Mouse (Mus musculus): ENCODE measurements around the gene Sf3b3.
"Not testable (repeated sequence)": the region's sequence is repeated elsewhere in the genome, so short reads cannot be mapped to it uniquely, and the experiment has no call there.

The Sf3b3 gene

GRCm38 (mm10) chr8:110804825-110805514 is 41.6 kb downstream of the Sf3b3 start:
- DNase-seq, result no peak

GRCm38 (mm10) chr8:110803856-110804255 is 42.7 kb downstream of the Sf3b3 start:
- DNase-seq, result no peak

GRCm38 (mm10) chr8:110802988-110803387 is 43.6 kb downstream of the Sf3b3 start:
- no peak for DNase-seq

DNA sequence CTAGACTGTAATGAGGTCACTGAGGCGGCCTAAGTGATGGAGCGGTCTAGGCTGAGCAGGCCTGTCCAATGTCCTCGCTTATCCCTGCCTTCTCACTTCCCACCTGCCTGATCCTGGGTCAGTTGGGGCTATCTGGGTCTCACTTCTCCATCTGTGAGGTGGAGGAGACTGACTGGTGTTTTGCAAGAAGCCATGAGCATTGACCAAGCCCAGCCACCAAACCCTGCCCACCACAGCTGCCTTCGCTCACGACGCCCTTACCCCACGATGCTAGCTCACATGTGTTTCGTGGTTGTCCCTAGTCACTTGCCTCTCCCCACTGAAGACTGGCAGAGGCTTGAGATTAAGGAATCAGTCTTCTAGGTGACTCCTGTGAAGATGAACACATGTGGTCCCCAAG is 49.5 kb downstream of the Sf3b3 start:
- no peak for DNase-seq

- DNase-seq, result no peak
These were observed 52.1 kb downstream of the Sf3b3 start for GRCm38 (mm10) chr8:110794363-110794965.

- DNase-seq, result no peak
These were observed 52.7 kb downstream of the Sf3b3 start for GRCm38 (mm10) chr8:110793936-110794335.

DNA sequence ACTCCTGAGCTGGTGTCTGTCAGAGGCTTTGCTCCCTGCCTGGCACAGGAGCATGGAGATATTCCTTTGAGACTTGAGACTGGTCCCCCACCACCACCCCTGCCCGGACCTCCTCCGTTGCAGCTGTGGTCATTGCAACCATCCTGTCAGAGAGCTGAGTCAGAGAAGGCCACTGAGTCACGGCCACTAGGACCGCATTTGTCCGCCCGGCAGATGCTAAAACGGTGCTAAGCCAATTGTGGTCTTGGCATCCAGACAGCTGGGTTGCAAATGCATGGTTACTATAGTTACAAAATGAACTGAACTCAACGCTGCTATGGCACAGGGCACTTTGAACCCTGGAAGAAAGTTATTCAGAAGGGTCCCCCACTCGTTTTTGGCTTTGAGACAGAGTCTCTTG is 53.1 kb downstream of the Sf3b3 start:
- no peak for DNase-seq

DNA sequence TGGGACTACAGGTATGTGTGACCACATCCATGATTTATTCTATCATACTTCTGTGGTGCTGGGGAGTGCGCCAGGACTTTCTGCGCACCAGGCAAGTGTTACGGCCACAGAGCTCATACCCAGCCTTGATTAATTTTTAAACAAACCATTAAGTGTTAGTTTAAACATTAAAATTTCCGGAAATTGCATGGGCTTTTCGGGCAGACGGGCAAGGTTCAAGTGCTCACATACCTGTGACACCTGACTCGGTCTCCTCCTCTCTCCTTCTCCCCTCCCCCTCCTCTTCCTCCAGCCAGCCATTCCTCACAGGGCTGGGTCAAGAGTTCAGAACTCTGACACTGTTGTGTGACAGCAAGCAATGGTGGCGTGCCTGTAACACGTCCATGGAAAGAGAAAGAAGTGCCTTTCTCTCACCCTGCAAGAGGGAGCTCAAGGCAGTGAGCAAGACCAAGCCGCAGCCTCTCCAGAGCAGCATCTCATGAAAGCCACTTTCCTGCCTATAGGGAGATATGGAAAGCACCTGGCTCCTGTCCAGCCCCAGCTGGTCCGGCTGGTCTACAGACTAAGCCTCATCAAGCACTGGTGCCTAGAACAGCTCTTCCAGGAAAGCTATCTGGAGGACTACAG is 53.9 kb downstream of the Sf3b3 start:
- DNase-seq, result peak; percentile 6 to 21

DNA sequence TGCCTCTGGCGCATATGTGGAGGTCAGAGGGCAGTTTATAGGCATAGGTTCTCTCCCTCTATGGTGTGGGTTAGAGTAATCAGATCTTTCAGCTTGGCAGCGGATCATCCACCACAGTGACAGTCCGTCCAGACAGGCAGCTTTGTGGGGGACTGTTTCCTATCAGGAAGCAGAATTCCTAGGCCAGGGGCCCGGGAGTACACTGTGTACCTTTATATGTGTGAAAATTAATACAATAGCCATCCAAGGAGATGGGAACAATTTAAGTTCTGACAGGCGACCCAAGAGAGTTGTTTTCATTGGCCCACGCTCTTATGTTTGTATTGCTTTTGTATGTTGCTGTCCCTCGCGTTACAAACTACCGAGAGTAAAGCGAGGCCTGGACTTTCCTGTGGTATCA is 55.4 kb downstream of the Sf3b3 start:
- DNase-seq, result no peak

DNA sequence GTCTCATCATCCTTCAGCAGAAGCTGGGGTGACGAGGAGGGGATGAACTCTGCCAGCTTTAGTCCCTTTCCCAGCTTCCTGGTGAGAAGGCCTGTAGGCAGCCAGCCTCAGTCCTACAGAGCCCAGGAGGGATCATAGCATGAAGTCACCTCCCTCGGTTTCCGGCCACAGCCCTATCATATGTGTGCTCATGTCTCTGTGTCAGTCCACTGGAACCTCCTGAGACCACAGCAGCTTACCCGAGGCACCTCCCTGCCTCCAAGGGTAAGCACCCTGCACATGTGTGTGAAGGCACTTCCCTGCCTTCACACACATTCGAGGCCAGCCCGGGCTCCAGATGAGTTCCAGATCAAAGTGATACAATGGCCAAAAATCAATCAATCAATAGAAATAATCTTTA is 56.3 kb downstream of the Sf3b3 start:
- DNase-seq, result no peak

DNA sequence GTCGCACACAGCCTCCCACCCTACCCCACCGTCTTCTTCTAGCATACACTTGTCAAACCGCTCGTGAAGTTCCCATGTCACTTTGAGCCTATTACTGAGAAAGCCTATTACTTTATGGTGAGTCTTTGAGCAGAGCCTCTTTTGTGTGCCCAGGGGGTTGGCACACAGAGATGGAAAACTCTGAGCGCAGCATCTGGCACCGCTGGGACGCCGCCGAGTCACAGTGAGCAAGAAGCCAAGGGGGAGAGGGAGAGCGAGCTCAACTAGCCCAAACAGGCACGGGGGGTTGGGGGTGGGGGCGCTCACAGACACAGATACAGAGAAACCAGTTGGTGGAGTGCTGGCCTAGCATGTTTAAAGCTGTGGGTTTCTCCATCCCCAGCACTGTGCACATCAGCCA is 57.0 kb downstream of the Sf3b3 start:
- no peak for DNase-seq

- DNase-seq, result no peak
These were observed 57.6 kb downstream of the Sf3b3 start for GRCm38 (mm10) chr8:110788981-110789380.

- no peak for DNase-seq
These were observed 59.1 kb downstream of the Sf3b3 start for GRCm38 (mm10) chr8:110787411-110787954.

GRCm38 (mm10) chr8:110786934-110787333 is 59.7 kb downstream of the Sf3b3 start:
- DNase-seq, result no peak

DNA sequence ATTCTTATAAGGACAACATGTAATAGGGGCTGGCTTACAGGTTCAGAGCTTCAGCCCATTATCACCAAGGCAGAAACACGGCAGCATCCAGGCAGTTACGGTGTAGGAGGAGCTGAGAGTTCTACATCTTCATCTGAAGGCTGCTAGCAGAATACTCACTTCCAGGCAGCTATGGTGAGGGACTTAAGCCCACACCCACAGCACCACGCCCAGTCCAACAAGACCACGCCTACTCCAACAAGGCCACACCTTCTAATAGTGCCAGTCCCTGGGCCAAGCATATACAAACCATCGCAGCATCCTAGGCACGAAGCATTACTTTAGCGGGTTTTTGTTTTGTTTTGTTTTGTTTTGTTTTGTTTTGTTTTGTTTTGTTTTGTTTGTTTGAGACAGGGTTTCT is 60.1 kb downstream of the Sf3b3 start:
- not testable (repeated sequence) for DNase-seq

GRCm38 (mm10) chr8:110785366-110785765 is 61.2 kb downstream of the Sf3b3 start:
- DNase-seq, result no peak

- DNase-seq, result no peak
These were observed 66.5 kb downstream of the Sf3b3 start for GRCm38 (mm10) chr8:110779924-110780718.

- DNase-seq, result no peak
These were observed 70.3 kb downstream of the Sf3b3 start for GRCm38 (mm10) chr8:110776335-110776734.

DNA sequence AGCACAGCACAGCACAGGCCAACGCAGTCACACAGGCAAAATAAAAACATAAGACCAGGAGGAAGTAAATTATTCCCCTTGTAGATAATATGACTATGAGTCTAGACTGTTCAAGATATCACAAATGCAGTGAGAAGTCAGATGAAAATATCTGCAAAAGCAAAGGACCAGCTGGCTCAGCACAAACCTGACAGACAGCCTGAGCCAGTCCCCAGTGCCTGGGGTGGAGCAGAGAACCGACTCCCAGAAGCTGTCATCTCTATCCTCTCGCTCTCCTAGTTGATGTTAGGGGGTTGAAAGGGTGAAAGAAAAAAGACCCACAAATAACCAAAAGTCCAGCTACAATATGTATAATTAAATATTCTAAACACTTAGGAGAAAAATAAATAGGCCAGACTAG is 70.9 kb downstream of the Sf3b3 start:
- no peak for DNase-seq

GRCm38 (mm10) chr8:110775316-110775715 is 71.3 kb downstream of the Sf3b3 start:
- no peak for DNase-seq

DNA sequence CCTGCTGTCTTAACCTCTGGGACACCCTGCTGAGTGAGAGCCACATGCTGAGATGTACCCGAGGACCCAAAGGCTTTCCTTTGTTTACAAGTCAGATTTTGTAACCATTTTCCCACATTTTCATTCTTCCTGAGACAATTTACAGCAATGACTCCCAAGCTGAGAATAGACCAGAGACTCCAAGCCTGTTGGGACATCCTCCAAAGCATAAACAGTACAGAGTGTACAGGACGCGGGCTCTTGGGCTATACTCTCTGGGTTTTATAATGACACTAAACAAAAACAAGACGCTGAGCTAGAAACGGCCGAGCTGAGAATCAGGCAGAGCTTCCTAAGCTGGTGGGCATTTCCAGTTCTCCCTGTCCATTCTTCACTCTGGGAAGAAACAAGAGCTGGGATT is 71.9 kb downstream of the Sf3b3 start:
- no peak for DNase-seq

DNA sequence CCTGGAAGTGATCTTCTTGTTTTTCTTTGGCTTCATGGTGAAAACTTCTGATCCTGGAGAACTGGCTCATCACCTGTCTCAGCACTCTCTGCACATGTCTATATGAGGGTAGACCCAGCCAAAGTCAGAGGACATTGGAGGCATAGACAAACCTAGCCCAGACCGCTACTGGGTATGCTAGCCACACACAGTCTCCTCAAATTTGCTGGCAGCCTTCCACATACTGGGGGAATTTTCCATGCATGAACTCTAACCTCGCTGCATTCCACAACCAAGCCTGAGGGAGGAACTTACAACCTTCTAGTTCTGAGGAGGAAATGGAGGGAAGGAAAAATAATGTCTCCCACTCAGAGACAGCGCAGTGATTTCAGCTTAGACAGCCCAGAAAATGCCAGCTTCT is 72.5 kb downstream of the Sf3b3 start:
- no peak for DNase-seq

DNA sequence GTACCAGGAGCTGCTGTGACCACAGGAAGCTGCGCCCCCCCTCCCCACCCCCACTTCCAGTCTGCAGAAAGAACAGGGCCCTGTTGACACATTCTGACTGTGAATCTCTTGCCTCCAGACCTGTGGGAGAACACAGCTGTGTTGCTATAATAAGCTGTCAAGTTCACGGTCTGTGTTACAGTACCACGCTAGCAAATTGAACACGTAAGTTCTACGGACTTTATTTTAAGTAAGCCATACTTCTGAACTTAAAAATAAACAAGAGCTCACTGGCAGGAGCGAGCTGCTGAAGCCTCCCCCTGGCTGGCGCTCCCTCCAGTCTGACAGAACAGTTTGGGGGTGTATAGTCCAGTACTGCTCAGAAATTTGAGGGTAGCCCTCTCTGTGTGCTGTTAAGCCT is 74.1 kb downstream of the Sf3b3 start:
- DNase-seq, result no peak

Data from cerebellum, postnatal 36 days (tissue).